Mouse (Mus musculus): Measurements from ENCODE around the gene Hrh3.

DNA sequence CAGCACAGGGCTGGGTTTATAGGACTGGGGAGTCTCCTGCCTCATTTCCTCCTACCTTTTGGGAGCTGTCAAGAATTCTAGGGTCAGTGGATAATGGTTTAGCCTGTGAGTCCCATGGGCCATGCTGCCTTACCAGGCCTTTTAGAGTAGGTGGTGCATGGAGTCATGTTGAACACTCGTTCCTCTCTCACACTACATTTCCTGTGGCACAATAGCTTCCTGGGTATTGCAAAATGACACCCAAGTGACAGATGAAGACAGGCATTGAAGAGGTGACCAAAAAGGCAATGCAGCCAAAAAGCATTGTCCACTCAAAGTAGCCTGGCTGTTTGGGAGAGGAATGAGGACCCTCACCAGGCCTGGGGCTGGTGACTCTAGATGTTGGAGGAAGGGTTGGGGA is 23.4 kb upstream of the Hrh3 start:
- TF ChIP-seq GATA1 (IDR thresholded peaks at IDR 0.05; ENCODE audit: borderline replicate concordance, low read length) (no peak), FLI1 (IDR thresholded peaks at IDR 0.05; ENCODE audit: low read length) (no peak)

Measured in megakaryocyte, embryonic 14.5 days (primary cell).